ENCODE assay signal across 8 mouse cellular contexts in genomic region chr10:86340421-86340820, GRCm38 (mm10). TPM values are rescaled to one million over a fixed set of nuclear protein-coding genes. Genes with fewer than 3 reads are reported as not detected.
DNase-seq lines count a peak whose midpoint lies in the region; ATAC-seq lines count a peak whose summit lies in the region.
"Had no signal": no experiment of that assay in that cellular context is flagged by ENCODE, and none has a peak within 500 bp of the region (broad histone marks: within the 10 kb centered on the region; RNA-seq: fewer than 3 reads in every experiment).

No protein-coding gene starts in this region.

- no peak overlapping the region for H3K4me3 ChIP-seq in heart, embryonic 16.5 days (ENCODE audit: low read length)
- no peak overlapping the region for H3K4me3 ChIP-seq in liver, embryonic 13.5 days (replicated peaks)
- H3K4me3 ChIP-seq: midbrain, embryonic 12.5 days had no signal

- H3K4me2 ChIP-seq in heart, embryonic 16.5 days (ENCODE audit: low read depth, low read length), result peak overlapping the region; percentile 26; the same call in 1 of the 2 replicates
- peak overlapping the region; percentile 32 for H3K4me2 ChIP-seq in liver, embryonic 13.5 days
- H3K4me2 ChIP-seq: midbrain, embryonic 12.5 days had no signal

- H3K27ac ChIP-seq in heart, embryonic 16.5 days (ENCODE audit: low read length), result peak overlapping the region; percentile 95
- H3K27ac ChIP-seq in liver, embryonic 13.5 days, result peak overlapping the region; percentile 71
- H3K27ac ChIP-seq: midbrain, embryonic 12.5 days had no signal

- no peak for ATAC-seq in heart, embryonic 16.5 days (replicated peaks; ENCODE audit: extremely low read depth, insufficient read depth, low FRiP score)
- peak; percentile 72 for ATAC-seq in liver, embryonic 13.5 days (ENCODE audit: low read depth)

- H3K9me3 ChIP-seq in heart, embryonic 16.5 days (replicated peaks; ENCODE audit: control insufficient read depth, low read length), result no peaks in the 10 kb centered on the region
- no peaks in the 10 kb centered on the region for H3K9me3 ChIP-seq in liver, embryonic 13.5 days (replicated peaks)
- H3K9me3 ChIP-seq: midbrain, embryonic 12.5 days had no signal

- H3K27me3 ChIP-seq in heart, embryonic 16.5 days (ENCODE audit: control insufficient read depth, insufficient read depth, low read length), result no peaks in the 10 kb centered on the region
- H3K27me3 ChIP-seq in liver, embryonic 13.5 days, result no peaks in the 10 kb centered on the region
- H3K27me3 ChIP-seq: midbrain, embryonic 12.5 days had no signal

- H3K4me1 ChIP-seq in heart, embryonic 16.5 days (ENCODE audit: control insufficient read depth, insufficient read depth, low read length), result peaks cover 87% of the 10 kb centered on the region
- peaks cover 47% of the 10 kb centered on the region for H3K4me1 ChIP-seq in liver, embryonic 13.5 days (replicated peaks)

- no peak for DNase-seq in heart, adult 9 months (ENCODE audit: low spot score in 2 of 2)
- DNase-seq in Muller cell, postnatal 12 days (ENCODE audit: inconsistent ontology term), result peak; percentile 44
- DNase-seq in cerebellum, adult 18-20 months, result peak; percentile 48 to 59
- DNase-seq in liver, embryonic 13.5 days, result peak; percentile 46
- DNase-seq in spleen, postnatal 10 days (ENCODE audit: low spot score in 2 of 2), result no peak
- no peak for DNase-seq in lung, postnatal 10 days

- 81% methylated on average over 7 of the region's 7 CpGs for WGBS in heart, embryonic 16.5 days
- WGBS in liver, embryonic 13.5 days (ENCODE audit: insufficient replicate concordance), result 56% methylated on average over 7 of the region's 7 CpGs

- H3K9ac ChIP-seq in heart, embryonic 16.5 days (ENCODE audit: low read length), result peak overlapping the region; percentile 54; the same call in 1 of the 2 replicates
- H3K9ac ChIP-seq in liver, embryonic 13.5 days, result no peak overlapping the region
- H3K9ac ChIP-seq: midbrain, embryonic 12.5 days had no signal

- peaks cover 10% of the 10 kb centered on the region; the same call in 1 of the 2 replicates for H3K36me3 ChIP-seq in heart, embryonic 16.5 days (ENCODE audit: control insufficient read depth, insufficient read depth)
- H3K36me3 ChIP-seq in liver, embryonic 13.5 days, result no peaks in the 10 kb centered on the region

RNA-seq across cellular contexts. Expression of gene Timp3, which starts 40.2 kb away (rescaled TPM):
- 90.5 and 91.7 TPM in 2 replicates for polyA plus RNA-seq in heart, embryonic 16.5 days (2015; fragmentation: Nextera tagmentation; extraction: Ambion mirVana)
- polyA plus RNA-seq in liver, embryonic 13.5 days (2015; fragmentation: Nextera tagmentation; extraction: Ambion mirVana), result 8.4 and 10.0 TPM in 2 replicates

Comparison
In these comparisons a context has a peak if more than half of its experiments do, and no peak if none do; other contexts are left out.
1. DNase-seq: peak in Muller cell, postnatal 12 days (single experiment), cerebellum, adult 18-20 months (2 of 2) and liver, embryonic 13.5 days (single experiment); none in heart, adult 9 months (0 of 2), spleen, postnatal 10 days (0 of 2) and lung, postnatal 10 days (single experiment).